Mouse (Mus musculus): ENCODE measurements at regions not wholly inside any gene's neighbourhood (a gene's known extent, or its start where the extent isn't known, plus 50 kb on each side); places are given as distances from the start of the nearest gene placed in this dataset.
A peak's percentile ranks its signal among the peaks of the same experiment; 100 is the strongest.
"Not testable (repeated sequence)": the region's sequence is repeated elsewhere in the genome, so short reads cannot be mapped to it uniquely, and the experiment has no call there.

GRCm38 (mm10) chr3:15022773-15023172 lies 136.7 kb downstream of the Car2 start:
- no peak for DNase-seq

GRCm38 (mm10) chr3:15040866-15041528 lies 154.9 kb downstream of the Car2 start:
- no peak for DNase-seq

GRCm38 (mm10) chr3:15053968-15054367 lies 167.9 kb downstream of the Car2 start:
- DNase-seq, result no peak

- DNase-seq, result not testable (repeated sequence)
Observed at GRCm38 (mm10) chr3:15055516-15056256, 169.6 kb downstream of the Car2 start.

- not testable (repeated sequence) for DNase-seq
Observed at GRCm38 (mm10) chr3:15056788-15057585, 170.9 kb downstream of the Car2 start.

- DNase-seq, result no peak
Observed at GRCm38 (mm10) chr3:15065681-15066080, 179.6 kb downstream of the Car2 start.

- DNase-seq, result no peak
Observed at GRCm38 (mm10) chr3:15068256-15068655, 182.2 kb downstream of the Car2 start.

GRCm38 (mm10) chr3:15071030-15071883 lies 185.2 kb downstream of the Car2 start:
- peak; percentile 3 for DNase-seq

GRCm38 (mm10) chr3:15073405-15073804 lies 187.3 kb downstream of the Car2 start:
- DNase-seq, result no peak

GRCm38 (mm10) chr3:15073847-15074246 lies 187.8 kb downstream of the Car2 start:
- DNase-seq, result no peak

- no peak for DNase-seq
Observed at GRCm38 (mm10) chr3:15074949-15075348, 188.9 kb downstream of the Car2 start.

GRCm38 (mm10) chr3:15090124-15090523 lies 204.1 kb downstream of the Car2 start:
- no peak for DNase-seq

- no peak for DNase-seq
Observed at GRCm38 (mm10) chr3:15098206-15098817, 212.2 kb downstream of the Car2 start.

GRCm38 (mm10) chr3:15098981-15099380 lies 212.9 kb downstream of the Car2 start:
- no peak for DNase-seq

- no peak for DNase-seq
Observed at GRCm38 (mm10) chr3:15105627-15106026, 219.6 kb downstream of the Car2 start.

- no peak for DNase-seq
Observed at GRCm38 (mm10) chr3:15106281-15106680, 220.2 kb downstream of the Car2 start.

GRCm38 (mm10) chr3:15107301-15107700 lies 221.2 kb downstream of the Car2 start:
- DNase-seq, result no peak

- DNase-seq, result no peak
Observed at GRCm38 (mm10) chr3:15108239-15108934, 222.3 kb downstream of the Car2 start.

- DNase-seq, result no peak
Observed at GRCm38 (mm10) chr3:15110037-15110748, 221.9 kb downstream of the Gm9733 start.

- no peak for DNase-seq
Observed at GRCm38 (mm10) chr3:15112177-15112838, 219.8 kb downstream of the Gm9733 start.
